Comparison of ENCODE assay signal across 20 mouse cellular contexts in genomic region chr1:72564334-72564962, GRCm38 (mm10). TPM values are rescaled to one million over a fixed set of nuclear protein-coding genes. Genes with fewer than 3 reads are reported as not detected.
DNase-seq lines count a peak whose midpoint lies in the region; ATAC-seq lines count a peak whose summit lies in the region.
"Had no signal": no experiment of that assay in that cellular context is flagged by ENCODE, and none has a peak within 500 bp of the region (broad histone marks: within the 10 kb centered on the region; RNA-seq: fewer than 3 reads in every experiment).

No protein-coding gene starts in this region.

- no peak for ATAC-seq in intestine, embryonic 16.5 days
- ATAC-seq in hindbrain, embryonic 16.5 days: no peak
- ATAC-seq: forebrain, embryonic 13.5 days; midbrain, embryonic 13.5 days had no signal

- no peaks in the 10 kb centered on the region for H3K27me3 ChIP-seq in intestine, embryonic 16.5 days (replicated peaks; ENCODE audit: control insufficient read depth, insufficient read depth, low read length)
- H3K27me3 ChIP-seq in hindbrain, embryonic 16.5 days (replicated peaks; ENCODE audit: control insufficient read depth, insufficient read depth, low read length): no peaks in the 10 kb centered on the region; the same call in 1 of the 2 replicates
- H3K27me3 ChIP-seq: forebrain, embryonic 13.5 days; hindbrain, embryonic 13.5 days; kidney, embryonic 15.5 days; limb, embryonic 12.5 days; liver, embryonic 13.5 days; midbrain, embryonic 13.5 days; neural tube, embryonic 12.5 days had no signal

- H3K9me3 ChIP-seq in intestine, embryonic 16.5 days (ENCODE audit: control insufficient read depth, low read length): no peaks in the 10 kb centered on the region
- no peaks in the 10 kb centered on the region for H3K9me3 ChIP-seq in hindbrain, embryonic 16.5 days (ENCODE audit: control insufficient read depth, low read length)
- H3K9me3 ChIP-seq: embryonic facial prominence, embryonic 10.5 days; forebrain, embryonic 13.5 days; hindbrain, embryonic 13.5 days; kidney, embryonic 15.5 days; limb, embryonic 12.5 days; liver, embryonic 13.5 days; midbrain, embryonic 13.5 days; neural tube, embryonic 12.5 days had no signal

- no peaks in the 10 kb centered on the region for H3K4me1 ChIP-seq in intestine, embryonic 16.5 days (ENCODE audit: control insufficient read depth, insufficient read depth, low read length)
- H3K4me1 ChIP-seq in hindbrain, embryonic 16.5 days (ENCODE audit: control insufficient read depth, insufficient read depth, low read depth, low read length): peaks cover 5% of the 10 kb centered on the region
- H3K4me1 ChIP-seq: embryonic facial prominence, embryonic 10.5 days; forebrain, embryonic 13.5 days; kidney, embryonic 15.5 days; liver, embryonic 13.5 days; neural tube, embryonic 12.5 days had no signal

- DNase-seq in kidney, adult 9 months: peak; percentile 22
- DNase-seq in kidney, postnatal 25 days: no peak
- peak; percentile 21 for DNase-seq in ES-CJ7 (ENCODE audit: low read depth, low spot score)
- DNase-seq in adrenal gland, adult 2 months: peak; percentile 83
- peak; percentile 48 for DNase-seq in fibroblast of lung, adult 2 months (ENCODE audit: low read depth)
- DNase-seq: cerebellum, adult 11-12 months; gastrocnemius, postnatal 10 days; heart, postnatal 10 days; liver, embryonic 13.5 days had no signal

- no peak overlapping the region for H3K9ac ChIP-seq in intestine, embryonic 16.5 days (ENCODE audit: low read depth, low read length)
- no peak overlapping the region for H3K9ac ChIP-seq in hindbrain, embryonic 16.5 days (ENCODE audit: low read depth, low read length)
- H3K9ac ChIP-seq: forebrain, embryonic 13.5 days; hindbrain, embryonic 13.5 days; kidney, embryonic 15.5 days; limb, embryonic 12.5 days; liver, embryonic 13.5 days; midbrain, embryonic 13.5 days; neural tube, embryonic 12.5 days had no signal

- no peak overlapping the region for H3K4me3 ChIP-seq in intestine, embryonic 16.5 days (ENCODE audit: low read length)
- no peak overlapping the region for H3K4me3 ChIP-seq in hindbrain, embryonic 16.5 days (ENCODE audit: low read length)
- H3K4me3 ChIP-seq: embryonic facial prominence, embryonic 10.5 days; forebrain, embryonic 13.5 days; hindbrain, embryonic 13.5 days; kidney, embryonic 15.5 days; limb, embryonic 12.5 days; liver, embryonic 13.5 days; midbrain, embryonic 13.5 days; neural tube, embryonic 12.5 days had no signal

- WGBS in intestine, embryonic 16.5 days: 59% methylated on average over 6 of the region's 6 CpGs
- WGBS in hindbrain, embryonic 16.5 days: 74% methylated on average over 6 of the region's 6 CpGs

- H3K27ac ChIP-seq in intestine, embryonic 16.5 days (ENCODE audit: low read length): no peak overlapping the region
- no peak overlapping the region for H3K27ac ChIP-seq in hindbrain, embryonic 16.5 days (ENCODE audit: low read depth, low read length)
- H3K27ac ChIP-seq: embryonic facial prominence, embryonic 10.5 days; forebrain, embryonic 13.5 days; hindbrain, embryonic 13.5 days; kidney, embryonic 15.5 days; limb, embryonic 12.5 days; liver, embryonic 13.5 days; midbrain, embryonic 13.5 days; neural tube, embryonic 12.5 days had no signal

- H3K36me3 ChIP-seq in intestine, embryonic 16.5 days (ENCODE audit: control insufficient read depth, insufficient read depth, low read length): no peaks in the 10 kb centered on the region
- H3K36me3 ChIP-seq in hindbrain, embryonic 16.5 days (ENCODE audit: control insufficient read depth, insufficient read depth, low read length): no peaks in the 10 kb centered on the region
- H3K36me3 ChIP-seq: embryonic facial prominence, embryonic 10.5 days; hindbrain, embryonic 13.5 days; kidney, embryonic 15.5 days; limb, embryonic 12.5 days; liver, embryonic 13.5 days; midbrain, embryonic 13.5 days; neural tube, embryonic 12.5 days had no signal

- H3K4me2 ChIP-seq in intestine, embryonic 16.5 days (ENCODE audit: low read depth, low read length): no peak overlapping the region
- no peak overlapping the region for H3K4me2 ChIP-seq in hindbrain, embryonic 16.5 days (ENCODE audit: low read length)
- H3K4me2 ChIP-seq: forebrain, embryonic 13.5 days; heart, embryonic 11.5 days; hindbrain, embryonic 13.5 days; kidney, embryonic 15.5 days; limb, embryonic 12.5 days; liver, embryonic 13.5 days; midbrain, embryonic 13.5 days; neural tube, embryonic 12.5 days had no signal

RNA-seq across cellular contexts. Expression of gene Smarcal1, which starts 18.6 kb away (rescaled TPM):
- 10 to 100 TPM; 38.5 to 51.4 TPM for total RNA-seq in adrenal gland, adult 2 months (2021)
- polyA plus RNA-seq in adrenal gland, adult 2 months (2012; rRNA removed): 49.5 and 56.9 TPM in 2 replicates
- polyA plus RNA-seq in intestine, embryonic 16.5 days (2015; fragmentation: Nextera tagmentation; extraction: Ambion mirVana): 16.2 and 16.4 TPM in 2 replicates
- 26.2 and 27.8 TPM in 2 replicates for polyA plus RNA-seq in hindbrain, embryonic 16.5 days (2015; fragmentation: Nextera tagmentation; extraction: Ambion mirVana)

RNA-seq across cellular contexts. Expression of gene March4, which starts 27.7 kb away (rescaled TPM):
- under 1 TPM; 0.35 to 0.45 TPM for total RNA-seq in adrenal gland, adult 2 months (2021)
- polyA plus RNA-seq in adrenal gland, adult 2 months (2012; rRNA removed): 0.17 and 0.18 TPM in 2 replicates
- polyA plus RNA-seq in intestine, embryonic 16.5 days (2015; fragmentation: Nextera tagmentation; extraction: Ambion mirVana): 0.27 and 0.32 TPM in 2 replicates
- polyA plus RNA-seq in hindbrain, embryonic 16.5 days (2015; fragmentation: Nextera tagmentation; extraction: Ambion mirVana): 9.4 and 10.3 TPM in 2 replicates
- total RNA-seq: common myeloid progenitor, adult 5-6 weeks; heart, postnatal 10 days had no signal
- polyA plus RNA-seq: embryonic facial prominence, embryonic 10.5 days; heart, embryonic 11.5 days; limb, embryonic 12.5 days; liver, embryonic 13.5 days had no signal

Comparison
In these comparisons a context has a peak if more than half of its experiments do, and no peak if none do; other contexts are left out.
1. DNase-seq: peak in kidney, adult 9 months (single experiment), ES-CJ7 (single experiment), adrenal gland, adult 2 months (single experiment) and fibroblast of lung, adult 2 months (single experiment); none in kidney, postnatal 25 days (0 of 2).